Mouse (Mus musculus): Measurements from ENCODE around the gene Hist1h2bg. TPM values are rescaled to one million over a fixed set of nuclear protein-coding genes. Genes with fewer than 3 reads are reported as not detected.
A peak's percentile ranks its signal among the peaks of the same experiment; 100 is the strongest.
"Not testable (repeated sequence)": the region's sequence is repeated elsewhere in the genome, so short reads cannot be mapped to it uniquely, and the experiment has no call there.

Gene Hist1h2bg
- polyA plus RNA-seq, 1 experiment, result not detected

DNA sequence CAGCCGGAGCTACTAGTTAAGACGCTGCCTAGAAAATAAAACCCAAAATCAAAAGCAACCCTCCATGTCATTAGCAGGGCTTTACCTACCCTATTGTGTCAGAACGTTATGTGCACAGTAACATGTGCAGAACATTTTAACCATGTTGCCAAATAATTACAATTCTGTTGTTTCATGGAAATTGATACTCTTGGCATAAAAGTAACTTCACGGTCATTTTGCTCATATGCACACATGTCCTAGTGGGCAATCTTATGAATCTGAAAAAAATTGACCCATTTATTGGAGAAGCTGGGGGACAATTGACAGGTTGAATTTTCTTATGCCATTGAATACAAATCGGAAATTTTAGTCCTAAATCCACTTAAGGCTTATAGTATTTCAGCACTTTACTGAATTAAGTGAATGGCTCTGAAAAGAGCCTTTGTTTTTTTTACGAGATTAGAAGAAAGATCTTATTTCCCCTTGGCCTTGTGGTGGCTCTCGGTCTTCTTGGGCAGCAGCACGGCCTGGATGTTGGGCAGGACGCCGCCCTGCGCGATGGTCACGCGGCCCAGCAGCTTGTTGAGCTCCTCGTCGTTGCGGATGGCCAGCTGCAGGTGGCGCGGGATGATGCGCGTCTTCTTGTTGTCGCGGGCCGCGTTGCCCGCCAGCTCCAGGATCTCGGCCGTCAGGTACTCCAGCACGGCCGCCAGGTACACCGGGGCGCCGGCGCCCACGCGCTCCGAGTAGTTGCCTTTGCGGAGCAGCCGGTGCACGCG lies 755 bp upstream of the Hist1h2bg start:
- peak overlapping the region; percentile 61 for H3K4me3 ChIP-seq (ENCODE audit: insufficient read depth, low read depth, low read length)

DNA sequence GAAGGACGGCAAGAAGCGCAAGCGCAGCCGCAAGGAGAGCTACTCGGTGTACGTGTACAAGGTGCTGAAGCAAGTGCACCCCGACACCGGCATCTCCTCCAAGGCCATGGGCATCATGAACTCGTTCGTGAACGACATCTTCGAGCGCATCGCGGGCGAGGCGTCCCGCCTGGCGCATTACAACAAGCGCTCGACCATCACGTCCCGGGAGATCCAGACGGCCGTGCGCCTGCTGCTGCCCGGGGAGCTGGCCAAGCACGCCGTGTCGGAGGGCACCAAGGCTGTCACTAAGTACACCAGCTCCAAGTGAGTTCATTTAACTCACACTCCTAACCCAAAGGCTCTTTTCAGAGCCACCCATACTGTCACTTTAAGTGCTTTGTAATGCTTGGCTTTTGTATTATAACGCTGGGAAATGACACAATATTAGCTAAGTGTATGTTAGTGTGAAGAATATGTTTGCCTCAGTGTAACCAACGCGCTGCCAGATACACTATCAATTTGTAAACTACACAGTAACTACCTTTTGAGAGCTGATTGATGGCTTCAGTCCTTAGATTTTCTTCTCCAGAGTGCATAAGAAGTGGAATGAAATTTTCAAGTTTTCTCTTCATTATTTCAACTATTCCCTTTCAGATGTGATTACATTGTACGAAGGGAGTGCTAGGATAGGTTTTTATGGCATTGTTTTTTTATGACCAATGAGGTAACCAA lies 465 bp downstream of the Hist1h2bg start:
- 0 out of 2 replicates have a peak overlapping the region, but pooled peaks have one; percentile 74 for H3K27ac ChIP-seq (replicated peaks; ENCODE audit: low read depth, low read length)
- peak overlapping the region; percentile 59 for H3K4me3 ChIP-seq (ENCODE audit: insufficient read depth, low read depth, low read length)
- H3K4me1 ChIP-seq (ENCODE audit: control insufficient read depth, insufficient read depth, insufficient read length, low read length), result not testable (repeated sequence)

More for the DNA sequence above, 755 bp upstream of the Hist1h2bg start:
- not testable (repeated sequence) for H3K4me1 ChIP-seq (ENCODE audit: control insufficient read depth, insufficient read depth, insufficient read length, low read length)
- peak overlapping the region; percentile 46; the same call in 1 of the 2 replicates for H3K27ac ChIP-seq (replicated peaks; ENCODE audit: low read depth, low read length)

DNA sequence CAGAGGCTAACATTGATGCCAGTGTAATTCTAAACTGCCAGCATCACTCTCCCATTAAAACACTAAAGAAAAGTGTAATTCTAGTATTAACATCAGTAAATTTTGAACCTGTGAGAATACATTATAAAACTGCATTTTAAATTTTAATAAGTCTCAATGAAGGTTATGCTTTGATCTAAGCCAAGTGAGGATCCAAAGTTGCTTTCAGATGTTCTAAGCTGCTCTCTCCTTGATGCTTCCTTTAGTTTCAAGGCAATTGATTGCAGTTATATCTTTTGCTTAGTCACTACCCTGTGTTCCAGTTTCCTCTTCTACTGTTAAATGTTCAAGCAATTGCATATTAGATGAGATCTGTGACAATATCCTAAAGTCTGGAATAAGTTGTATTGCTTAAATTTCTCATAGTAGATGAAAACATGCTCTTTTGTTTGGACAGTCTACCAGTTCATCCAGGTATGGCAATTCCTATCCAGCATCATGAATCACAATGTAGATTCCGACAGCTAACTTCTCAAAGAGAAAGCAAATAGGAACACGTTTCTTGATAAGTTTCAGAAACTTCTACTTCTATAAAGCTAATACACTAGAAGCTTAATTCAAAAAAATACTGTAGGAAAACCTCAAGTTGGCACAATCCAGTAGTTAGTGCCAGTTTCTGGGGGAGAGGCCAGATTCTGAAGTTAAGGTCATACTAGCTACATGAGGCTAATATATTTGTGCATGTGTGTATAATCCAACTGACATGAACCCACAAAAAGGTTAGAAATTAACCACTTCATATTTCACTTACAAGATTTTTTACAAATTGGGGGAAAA lies 1.2 kb downstream of the Hist1h2bg start:
- Histone ChIP-seq H3K4me3 (ENCODE audit: insufficient read depth, low read depth, low read length) (no peak overlapping the region), H3K27ac (replicated peaks; ENCODE audit: low read depth, low read length) (no peak overlapping the region), H3K4me1 (ENCODE audit: control insufficient read depth, insufficient read depth, insufficient read length, low read length) (0 out of 2 replicates have a peak, but pooled peaks cover 2% of the 10 kb centered on the region)

DNA sequence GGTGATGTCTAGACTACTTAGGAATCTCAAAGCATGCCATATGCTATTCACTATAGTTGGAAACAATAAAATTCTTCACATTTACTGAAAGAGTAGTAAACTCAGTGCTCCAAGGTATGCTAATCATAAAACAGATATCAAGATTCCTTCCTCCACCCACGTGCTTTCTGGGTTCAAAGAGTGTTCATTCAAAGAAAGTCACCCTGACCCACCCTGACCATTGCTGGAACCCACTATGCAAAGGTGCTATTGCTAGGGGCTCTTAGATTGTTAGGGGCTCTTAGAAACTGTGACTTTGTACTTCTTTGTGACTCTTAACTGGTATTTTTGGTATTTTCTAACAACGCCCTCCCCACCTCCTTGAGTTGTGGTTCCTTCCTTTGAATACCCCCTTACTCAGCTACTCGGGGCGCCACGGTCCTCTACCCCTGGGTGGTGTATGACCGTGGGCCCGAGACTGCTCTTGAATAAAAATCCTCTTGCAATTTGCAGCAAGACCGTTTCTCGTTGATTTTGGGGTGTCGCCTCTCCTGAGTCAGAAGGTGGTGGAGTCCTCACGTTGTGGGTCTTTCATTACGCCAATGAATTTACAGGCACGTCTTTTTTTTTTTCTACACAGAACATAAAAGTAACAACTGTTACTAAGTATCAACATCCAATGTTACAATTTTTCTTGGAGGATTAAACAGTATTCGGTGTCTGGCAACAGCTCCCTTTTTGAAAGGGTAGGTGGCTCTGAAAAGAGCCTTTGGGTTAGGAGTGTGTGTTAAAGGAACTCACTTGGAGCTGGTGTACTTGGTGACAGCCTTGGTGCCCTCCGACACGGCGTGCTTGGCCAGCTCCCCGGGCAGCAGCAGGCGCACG lies 2.1 kb downstream of the Hist1h2bg start:
- not testable (repeated sequence) for H3K27ac ChIP-seq (replicated peaks; ENCODE audit: low read depth, low read length)

DNA sequence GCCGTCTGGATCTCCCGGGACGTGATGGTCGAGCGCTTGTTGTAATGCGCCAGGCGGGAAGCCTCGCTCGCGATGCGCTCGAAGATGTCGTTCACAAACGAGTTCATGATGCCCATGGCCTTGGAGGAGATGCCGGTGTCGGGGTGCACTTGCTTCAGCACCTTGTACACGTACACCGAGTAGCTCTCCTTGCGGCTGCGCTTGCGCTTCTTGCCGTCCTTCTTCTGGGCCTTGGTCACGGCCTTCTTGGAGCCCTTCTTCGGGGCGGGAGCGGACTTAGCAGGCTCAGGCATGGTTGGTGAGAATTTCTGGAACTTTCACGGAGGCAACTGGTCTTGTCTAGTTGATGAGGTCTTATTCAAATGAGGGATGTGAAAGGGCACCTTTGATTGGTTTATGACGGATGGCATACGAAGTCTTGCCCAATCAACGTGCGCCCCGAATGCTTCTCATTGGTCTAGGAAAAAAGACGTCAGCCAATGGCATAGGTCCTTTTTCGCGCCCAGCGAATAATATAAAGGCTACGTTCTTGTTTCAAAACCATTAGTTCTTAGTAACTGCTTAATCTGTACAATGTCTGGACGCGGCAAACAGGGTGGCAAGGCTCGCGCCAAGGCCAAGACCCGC lies 2.8 kb downstream of the Hist1h2bg start, which contains the start of the genes Hist1h2bf and Hist1h2ad:
Gene Hist1h2bf, minus strand, starts transcription at position 299 of the 627 bp plus-strand sequence.
Gene Hist1h2ad, plus strand, starts transcription at position 484 of the 627 bp plus-strand sequence.
- not testable (repeated sequence) for H3K4me1 ChIP-seq (ENCODE audit: control insufficient read depth, insufficient read depth, insufficient read length, low read length)
- H3K27ac ChIP-seq (replicated peaks; ENCODE audit: low read depth, low read length), result peak within 1 kb of the TSS; percentile 42; the same call in 1 of the 2 replicates

More for the DNA sequence above, 2.1 kb downstream of the Hist1h2bg start:
- H3K4me3 ChIP-seq (ENCODE audit: insufficient read depth, low read depth, low read length), result peak overlapping the region; percentile 49
- H3K4me1 ChIP-seq (ENCODE audit: control insufficient read depth, insufficient read depth, insufficient read length, low read length), result not testable (repeated sequence)

DNA sequence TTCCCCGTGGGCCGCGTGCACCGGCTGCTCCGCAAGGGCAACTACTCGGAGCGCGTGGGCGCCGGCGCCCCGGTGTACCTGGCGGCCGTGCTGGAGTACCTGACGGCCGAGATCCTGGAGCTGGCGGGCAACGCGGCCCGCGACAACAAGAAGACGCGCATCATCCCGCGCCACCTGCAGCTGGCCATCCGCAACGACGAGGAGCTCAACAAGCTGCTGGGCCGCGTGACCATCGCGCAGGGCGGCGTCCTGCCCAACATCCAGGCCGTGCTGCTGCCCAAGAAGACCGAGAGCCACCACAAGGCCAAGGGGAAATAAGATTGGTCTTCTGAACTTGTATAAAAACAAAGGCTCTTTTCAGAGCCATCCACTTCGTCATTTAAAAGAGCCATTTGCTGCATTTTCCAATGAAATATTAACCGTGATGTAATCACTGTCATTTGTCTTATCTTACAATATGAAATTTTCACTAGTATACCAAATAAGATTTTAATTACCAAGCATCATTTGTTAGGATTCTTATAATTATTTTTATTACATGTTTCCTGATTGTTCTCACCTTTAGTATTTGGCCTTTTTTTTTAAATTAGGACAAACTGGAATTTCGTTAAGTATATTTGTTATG lies 3.5 kb downstream of the Hist1h2bg start:
- not testable (repeated sequence) for H3K4me1 ChIP-seq (ENCODE audit: control insufficient read depth, insufficient read depth, insufficient read length, low read length); H3K27ac ChIP-seq (replicated peaks; ENCODE audit: low read depth, low read length)
- peak overlapping the region; percentile 28 for H3K4me3 ChIP-seq (ENCODE audit: insufficient read depth, low read depth, low read length)

More for the DNA sequence above, 2.8 kb downstream of the Hist1h2bg start, which contains the start of the genes Hist1h2bf and Hist1h2ad:
- H3K4me3 ChIP-seq (ENCODE audit: insufficient read depth, low read depth, low read length), result peak within 1 kb of the TSS; percentile 49

DNA sequence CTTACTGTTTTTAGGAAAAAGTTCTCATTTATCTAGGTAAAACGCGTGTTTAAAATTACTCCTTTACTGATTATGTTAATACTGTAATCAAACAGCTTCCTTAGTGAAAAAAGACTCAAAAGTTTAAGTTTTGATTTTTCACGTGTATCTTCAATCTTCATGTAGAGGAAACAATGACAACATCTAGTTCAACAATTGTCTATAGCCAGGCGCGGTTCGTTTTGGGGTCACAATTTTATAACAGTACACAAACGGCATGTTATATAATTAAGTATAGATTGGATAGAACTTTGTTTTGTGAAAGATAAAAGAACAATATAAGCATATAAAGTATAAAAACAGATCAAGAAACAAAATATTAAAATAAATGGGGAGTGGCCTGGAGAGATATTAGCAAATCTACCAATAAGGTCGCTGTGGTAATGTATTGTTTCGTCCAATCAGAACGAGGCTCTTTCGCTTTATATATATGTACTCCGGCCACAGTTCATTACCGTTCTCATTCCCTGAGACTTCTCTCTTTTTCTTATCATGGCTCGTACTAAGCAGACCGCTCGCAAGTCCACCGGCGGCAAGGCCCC lies 4.2 kb downstream of the Hist1h2bg start, which contains the start of gene Hist1h3d:
Gene Hist1h3d, plus strand, starts transcription at position 493 of the 581 bp plus-strand sequence.
- Histone ChIP-seq H3K4me3 (ENCODE audit: insufficient read depth, low read depth, low read length) (peak within 1 kb of the TSS; percentile 59), H3K4me1 (ENCODE audit: control insufficient read depth, insufficient read depth, insufficient read length, low read length) (0 out of 2 replicates have a peak, but pooled peaks cover 2% of the 10 kb centered on the region), H3K27ac (replicated peaks; ENCODE audit: low read depth, low read length) (no peak within 1 kb of the TSS)

DNA sequence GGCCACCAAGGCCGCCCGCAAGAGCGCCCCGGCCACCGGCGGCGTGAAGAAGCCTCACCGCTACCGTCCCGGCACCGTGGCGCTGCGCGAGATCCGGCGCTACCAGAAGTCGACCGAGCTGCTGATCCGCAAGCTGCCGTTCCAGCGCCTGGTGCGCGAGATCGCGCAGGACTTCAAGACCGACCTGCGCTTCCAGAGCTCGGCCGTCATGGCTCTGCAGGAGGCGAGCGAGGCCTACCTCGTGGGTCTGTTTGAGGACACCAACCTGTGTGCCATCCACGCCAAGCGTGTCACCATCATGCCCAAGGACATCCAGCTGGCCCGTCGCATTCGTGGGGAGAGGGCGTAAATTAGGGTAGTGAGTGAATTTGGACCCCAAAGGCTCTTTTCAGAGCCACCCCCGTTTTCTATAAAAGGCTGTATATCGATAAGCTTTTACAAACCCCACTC lies 4.7 kb downstream of the Hist1h2bg start:
- not testable (repeated sequence) for H3K27ac ChIP-seq (replicated peaks; ENCODE audit: low read depth, low read length); H3K4me1 ChIP-seq (ENCODE audit: control insufficient read depth, insufficient read depth, insufficient read length, low read length)
- peak overlapping the region; percentile 59 for H3K4me3 ChIP-seq (ENCODE audit: insufficient read depth, low read depth, low read length)

DNA sequence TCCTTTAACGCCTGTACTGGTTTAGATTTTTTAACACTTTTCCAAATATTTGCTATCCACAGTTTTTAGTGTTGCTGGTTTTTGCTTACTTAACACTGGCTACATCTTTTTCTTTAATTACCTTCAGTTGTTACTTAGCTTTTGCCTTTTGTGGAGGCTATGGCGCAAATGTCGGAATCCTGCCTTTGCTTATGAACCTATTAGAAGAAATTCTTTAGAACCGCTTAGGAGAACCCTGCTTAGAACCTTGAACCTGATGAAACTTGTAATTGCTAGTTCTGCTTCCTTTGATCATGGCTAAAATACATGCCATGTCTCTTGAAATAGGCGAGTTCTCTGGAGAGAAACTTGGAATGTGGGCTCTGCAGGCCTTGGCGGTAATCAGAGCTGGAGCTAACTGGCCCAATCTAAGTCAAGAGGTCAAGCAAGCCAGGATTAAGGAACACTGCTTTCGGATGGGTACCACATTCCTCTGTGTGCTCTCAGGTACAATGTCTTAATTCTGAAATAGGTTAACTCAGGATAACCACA lies 5.2 kb downstream of the Hist1h2bg start:
- 0 out of 2 replicates have a peak, but pooled peaks cover 2% of the 10 kb centered on the region for H3K4me1 ChIP-seq (ENCODE audit: control insufficient read depth, insufficient read depth, insufficient read length, low read length)
- no peak overlapping the region for H3K27ac ChIP-seq (replicated peaks; ENCODE audit: low read depth, low read length)
- H3K4me3 ChIP-seq (ENCODE audit: insufficient read depth, low read depth, low read length), result 0 out of 2 replicates have a peak overlapping the region, but pooled peaks have one; percentile 6

DNA sequence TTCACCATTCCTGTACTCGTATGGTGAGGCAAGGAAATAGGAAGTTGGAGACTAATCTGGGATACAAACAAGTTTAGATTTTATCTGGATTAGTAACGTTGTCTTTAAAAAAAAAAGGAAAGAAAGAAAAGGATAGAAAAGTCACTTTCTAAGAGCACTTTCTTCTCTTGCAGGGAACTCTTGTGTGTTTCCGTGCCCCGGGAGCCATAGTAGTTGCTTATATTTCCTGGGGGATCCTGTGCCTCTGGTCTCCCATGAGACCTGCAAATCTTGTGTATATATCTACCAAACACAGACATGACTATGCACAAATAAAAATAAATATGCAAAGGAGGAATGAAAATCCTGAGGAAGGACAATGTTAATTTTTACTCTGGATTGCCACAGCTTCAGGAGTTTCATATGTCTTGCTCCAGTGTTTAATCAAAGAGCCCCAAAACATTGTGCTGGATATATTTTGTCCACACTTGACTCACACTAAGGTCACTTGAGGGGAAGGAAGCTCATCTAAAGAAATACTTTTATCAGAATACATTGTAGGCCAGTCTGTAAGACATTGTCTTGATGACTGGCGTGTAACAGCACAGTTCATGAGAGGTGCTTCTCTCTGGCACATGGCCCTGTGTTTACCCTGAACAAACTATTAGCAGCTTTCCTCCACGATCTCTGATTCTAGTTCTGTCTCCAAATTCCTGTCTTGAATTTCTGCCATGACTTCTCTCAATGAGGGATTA lies 5.9 kb downstream of the Hist1h2bg start:
- no peak overlapping the region for H3K4me3 ChIP-seq (ENCODE audit: insufficient read depth, low read depth, low read length)
- H3K27ac ChIP-seq (replicated peaks; ENCODE audit: low read depth, low read length), result no peak overlapping the region

DNA sequence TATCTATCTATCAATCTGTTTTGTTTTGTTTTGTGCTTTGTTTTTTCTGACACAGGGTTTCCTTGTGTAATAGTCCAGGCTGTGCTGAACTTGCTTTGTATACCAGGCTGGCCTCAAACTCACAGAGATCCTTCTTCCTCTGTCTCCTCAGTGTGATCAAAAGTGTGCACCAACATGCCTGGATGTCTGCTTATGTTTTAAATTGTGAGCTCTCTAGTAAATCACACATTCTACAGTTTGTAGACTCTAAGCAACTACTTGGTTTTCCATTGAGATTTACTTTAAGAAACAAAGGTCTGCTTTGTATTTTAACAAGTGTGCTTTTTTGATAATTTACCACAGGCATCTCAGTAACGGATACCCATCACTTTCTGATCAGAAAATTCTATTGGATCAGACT lies 6.6 kb downstream of the Hist1h2bg start:
- H3K4me1 ChIP-seq (ENCODE audit: control insufficient read depth, insufficient read depth, insufficient read length, low read length), result peaks cover 4% of the 10 kb centered on the region; the same call in 1 of the 2 replicates
- H3K4me3 ChIP-seq (ENCODE audit: insufficient read depth, low read depth, low read length), result no peak overlapping the region
- no peak overlapping the region for H3K27ac ChIP-seq (replicated peaks; ENCODE audit: low read depth, low read length)

More for the DNA sequence above, 5.9 kb downstream of the Hist1h2bg start:
- H3K4me1 ChIP-seq (ENCODE audit: control insufficient read depth, insufficient read depth, insufficient read length, low read length), result 0 out of 2 replicates have a peak, but pooled peaks cover 2% of the 10 kb centered on the region

Measured in brown adipose tissue, adult 24 weeks (tissue).